Mouse (Mus musculus) granulocyte monocyte progenitor cell, adult 5-6 weeks (primary cell): ENCODE measurements at regions not wholly inside any gene's neighbourhood (a gene's known extent, or its start where the extent isn't known, plus 50 kb on each side); places are given as distances from the start of the nearest gene placed in this dataset.
A peak's percentile ranks its signal among the peaks of the same experiment; 100 is the strongest.

Experiments used
- ATAC-seq: replicated peaks from 2 replicates; pipeline ENCODE4 v1.8.0; 2016; ENCODE audit warnings: mild to moderate bottlenecking, moderate TSS enrichment, inconsistent platforms; ENCODE audit not compliant: poor library complexity, severe bottlenecking

GRCm38 (mm10) chr10:126511511-126511910, 389.6 kb downstream of the Atp23 start:
- no peak for ATAC-seq

GRCm38 (mm10) chr10:126505988-126506387, 395.2 kb downstream of the Atp23 start:
- ATAC-seq: peak; percentile 68

GRCm38 (mm10) chr10:126502013-126502688, 399.0 kb downstream of the Atp23 start:
- ATAC-seq: peak; percentile 89

GRCm38 (mm10) chr10:126498726-126499125, 402.4 kb downstream of the Atp23 start:
- peak; percentile 40 for ATAC-seq

GRCm38 (mm10) chr10:126493734-126494133, 407.4 kb downstream of the Atp23 start:
- ATAC-seq: peak; percentile 59

- peak; percentile 90 for ATAC-seq
Measured at GRCm38 (mm10) chr10:126492211-126492610, 408.9 kb downstream of the Atp23 start.

GRCm38 (mm10) chr10:126485129-126485528, 416.0 kb downstream of the Atp23 start:
- ATAC-seq: no peak

GRCm38 (mm10) chr10:126483479-126483878, 417.7 kb downstream of the Atp23 start:
- ATAC-seq: no peak

GRCm38 (mm10) chr10:126480382-126480781, 420.8 kb downstream of the Atp23 start:
- ATAC-seq: peak; percentile 72

GRCm38 (mm10) chr10:126479743-126480142, 421.4 kb downstream of the Atp23 start:
- ATAC-seq: peak; percentile 72

GRCm38 (mm10) chr10:126473050-126473719, 428.0 kb downstream of the Atp23 start:
- no peak for ATAC-seq

GRCm38 (mm10) chr10:126470838-126471491, 430.2 kb downstream of the Atp23 start:
- ATAC-seq: peak; percentile 52

- ATAC-seq: no peak
Measured at GRCm38 (mm10) chr10:126462770-126463169, 438.4 kb downstream of the Atp23 start.

GRCm38 (mm10) chr10:126458523-126458922, 442.6 kb downstream of the Atp23 start:
- peak; percentile 91 for ATAC-seq

GRCm38 (mm10) chr10:126452757-126453528, 448.2 kb downstream of the Atp23 start:
- ATAC-seq: no peak

GRCm38 (mm10) chr10:126452057-126452622, 449.0 kb downstream of the Atp23 start:
- ATAC-seq: no peak

GRCm38 (mm10) chr10:126431222-126431621, 465.3 kb downstream of the Lrig3 start:
- no peak for ATAC-seq

- ATAC-seq: no peak
Measured at GRCm38 (mm10) chr10:126430346-126430745, 464.4 kb downstream of the Lrig3 start.

- ATAC-seq: no peak
Measured at GRCm38 (mm10) chr10:126429502-126429901, 463.5 kb downstream of the Lrig3 start.

- no peak for ATAC-seq
Measured at GRCm38 (mm10) chr10:126422066-126422465, 456.1 kb downstream of the Lrig3 start.
